Mouse (Mus musculus): Measurements from ENCODE around the gene Bcas1.

Bcas1 gene

DNA sequence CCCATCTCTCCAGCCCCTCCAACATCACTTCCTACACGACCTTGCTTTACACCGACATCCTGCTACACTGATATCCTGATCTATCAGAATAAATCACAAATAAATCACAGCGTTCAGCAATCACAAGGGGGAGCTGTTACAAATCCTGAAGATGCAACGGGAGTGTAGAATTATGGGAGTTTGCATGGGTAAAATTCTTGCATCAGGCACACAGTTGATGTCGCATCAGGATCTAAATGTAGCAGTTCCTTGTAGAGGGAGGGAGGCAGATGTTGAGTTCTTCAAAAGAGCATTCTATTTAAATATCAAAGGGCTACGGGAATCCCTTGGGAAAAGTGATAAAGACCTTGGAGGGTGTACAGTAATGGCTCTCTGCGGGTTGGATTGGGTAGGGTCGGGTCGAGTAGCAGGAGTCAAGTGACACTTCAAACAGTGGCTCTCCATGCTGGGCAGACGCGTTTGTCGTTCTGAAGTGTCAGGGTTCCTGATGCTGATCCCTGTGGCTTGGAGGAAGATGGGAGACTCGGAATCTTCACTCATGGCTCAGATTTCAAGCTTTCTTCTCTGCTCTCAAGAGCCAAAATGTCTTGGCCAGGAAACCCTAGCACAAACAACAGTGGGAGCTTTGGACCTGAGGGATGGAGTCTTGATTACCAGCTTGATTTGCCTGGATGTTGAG is 16.0 kb downstream of the Bcas1 start:
- no peak for DNase-seq

- DNase-seq: no peak
Measured at GRCm38 (mm10) chr2:170410677-170411489, 16.8 kb downstream of the Bcas1 start.

- DNase-seq: no peak
Measured at GRCm38 (mm10) chr2:170406438-170406837, 21.2 kb downstream of the Bcas1 start.

DNA sequence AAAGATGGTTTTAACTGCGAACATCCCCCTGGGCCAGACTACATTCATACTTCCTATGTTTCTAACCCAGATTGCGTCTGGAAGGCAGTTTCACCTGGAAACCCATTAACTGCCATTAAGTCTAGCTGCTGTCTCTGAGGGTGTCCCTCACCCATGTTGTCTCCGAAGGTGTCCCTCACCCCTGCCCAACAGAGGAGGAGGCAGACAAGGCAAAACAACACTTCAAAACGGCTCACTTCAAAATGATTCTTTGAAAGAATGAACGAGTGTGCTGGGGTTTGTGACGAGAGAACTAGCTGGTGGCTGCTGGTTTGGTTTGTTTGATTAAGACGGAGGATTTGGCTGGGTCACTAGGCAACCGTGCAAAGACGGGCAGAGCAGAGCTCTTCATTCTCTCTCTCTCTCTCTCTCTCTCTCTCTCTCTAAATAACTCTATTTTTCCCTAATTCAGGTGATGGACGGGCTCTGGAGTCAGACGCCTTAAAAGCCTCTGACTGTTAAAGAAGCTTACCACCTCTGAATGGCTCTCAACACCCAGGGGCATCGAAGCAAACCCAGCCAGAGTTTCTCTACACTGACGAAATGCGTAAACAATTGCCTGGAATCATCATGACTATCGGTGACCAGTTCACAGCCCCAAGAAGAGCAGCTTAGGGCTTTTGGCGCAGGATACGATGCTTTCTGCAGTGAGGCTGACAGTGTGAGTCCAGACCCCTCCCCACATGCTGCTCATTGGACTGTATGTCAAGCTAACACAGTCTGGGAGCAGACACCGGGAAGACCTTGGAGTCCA is 22.7 kb downstream of the Bcas1 start:
- DNase-seq: no peak

DNA sequence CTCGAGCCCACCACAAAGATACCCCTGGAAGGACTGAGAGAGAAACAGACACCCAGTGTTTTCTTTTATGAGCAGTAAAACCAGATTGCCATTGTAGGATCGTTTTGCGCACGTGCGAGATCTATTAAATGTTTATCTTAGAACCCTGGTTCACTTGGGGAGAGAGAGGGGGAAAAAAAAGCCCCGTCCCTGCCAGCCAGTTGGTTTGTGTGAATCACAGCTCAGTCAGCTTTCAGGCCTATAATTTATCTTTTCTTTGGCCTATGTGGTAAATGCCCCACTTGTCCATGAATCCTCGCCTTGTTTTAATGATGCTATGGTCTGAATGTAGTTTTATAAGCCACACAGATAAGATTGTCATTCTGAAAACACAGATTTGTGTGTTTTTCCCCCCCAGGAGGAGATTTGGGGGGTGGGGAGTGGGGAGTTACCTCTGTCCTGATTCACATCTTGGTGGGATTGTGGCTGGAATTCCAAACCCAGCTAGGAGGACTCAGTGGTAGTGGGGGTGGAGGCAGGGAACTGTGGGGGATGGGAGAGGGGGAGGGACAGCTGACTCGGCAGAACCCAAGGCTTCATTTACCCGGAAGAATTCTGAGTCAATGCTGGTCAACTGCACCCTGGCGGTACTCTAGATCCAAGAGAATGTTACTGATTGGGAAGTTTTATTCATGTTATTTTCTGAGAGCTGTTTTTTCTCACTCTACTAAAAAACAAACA is 23.8 kb downstream of the Bcas1 start:
- DNase-seq: no peak

- peak; percentile 66 for DNase-seq
Measured at GRCm38 (mm10) chr2:170401211-170401799, 26.3 kb downstream of the Bcas1 start.

DNA sequence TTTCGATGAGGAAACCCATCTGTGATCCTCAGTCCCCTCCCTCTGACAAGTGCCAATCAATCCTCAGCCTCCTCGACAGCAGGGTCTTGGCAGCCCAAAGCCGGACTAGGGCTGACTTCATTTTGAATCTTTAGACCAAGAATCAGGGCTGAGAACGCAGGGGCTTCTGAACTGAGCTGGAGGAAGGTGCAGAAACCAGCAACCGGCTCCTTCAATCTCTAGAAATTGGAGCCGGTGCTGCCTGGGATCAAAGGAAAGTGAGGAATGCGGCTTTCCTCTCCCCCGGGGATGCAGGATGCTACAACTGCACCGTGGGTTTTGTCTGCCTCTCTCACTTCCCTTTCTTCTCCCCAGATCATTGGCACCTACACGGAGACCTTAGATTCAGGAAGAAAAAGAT is 27.0 kb downstream of the Bcas1 start:
- no peak for DNase-seq

DNA sequence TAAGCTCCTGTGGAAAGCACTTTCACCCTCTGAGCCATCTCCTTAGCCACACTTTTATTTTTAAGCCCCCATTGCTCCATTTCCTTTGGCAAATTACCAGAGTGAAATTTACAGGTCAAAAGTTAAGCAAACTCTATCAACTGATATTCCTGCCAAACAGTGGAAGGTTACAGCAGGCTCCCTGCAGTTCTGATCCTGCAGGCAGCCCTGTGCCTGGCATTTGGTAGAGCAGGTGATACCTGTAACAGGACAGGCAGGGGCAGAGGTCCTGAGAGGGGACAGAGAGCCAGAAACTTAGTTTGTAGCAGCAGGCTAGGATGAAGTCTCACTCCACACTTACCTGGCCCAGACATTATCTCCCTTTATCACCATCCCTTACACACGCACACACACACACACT is 35.7 kb downstream of the Bcas1 start:
- no peak for DNase-seq

GRCm38 (mm10) chr2:170388320-170388719 is 39.3 kb downstream of the Bcas1 start:
- no peak for DNase-seq

DNA sequence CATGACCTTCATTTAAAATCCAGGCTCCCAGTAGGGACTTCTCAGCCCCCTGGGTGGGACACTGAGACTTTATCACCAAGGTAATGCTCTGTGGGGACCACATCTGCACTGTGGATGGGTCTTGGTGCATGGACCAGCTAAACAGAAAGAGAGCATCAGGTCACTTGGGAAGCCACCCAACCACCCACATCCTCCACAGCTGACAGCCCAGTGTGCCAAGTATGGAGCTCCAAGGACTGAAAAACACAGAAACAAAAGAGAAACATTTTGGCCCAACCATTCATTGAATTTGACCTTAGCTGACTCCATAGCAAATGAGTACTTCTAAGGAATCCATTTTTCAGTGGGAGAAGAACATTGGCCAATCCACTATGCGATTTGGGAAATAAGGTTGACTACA is 42.1 kb downstream of the Bcas1 start:
- DNase-seq: no peak

DNA sequence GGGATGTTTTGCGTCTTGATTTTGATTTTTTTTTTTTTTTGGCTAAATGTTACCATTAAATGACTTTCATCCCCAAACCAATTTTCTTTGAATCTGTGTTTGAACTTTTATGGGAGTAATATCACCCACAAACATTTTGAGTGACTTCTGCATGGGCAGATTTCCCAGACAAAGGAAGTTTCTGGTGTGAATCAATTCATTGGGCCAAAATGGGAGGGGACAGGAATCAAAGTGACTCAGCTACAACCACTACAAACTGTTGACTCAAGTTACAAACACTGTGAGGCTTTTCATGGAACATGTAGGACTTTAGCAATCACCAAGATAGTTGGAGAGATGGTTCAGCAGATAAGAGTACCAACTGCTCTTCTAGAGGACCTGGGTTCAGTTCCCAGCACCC is 42.9 kb downstream of the Bcas1 start:
- DNase-seq: no peak

GRCm38 (mm10) chr2:170373391-170373790 is 54.3 kb downstream of the Bcas1 start:
- DNase-seq: no peak

- DNase-seq: no peak
Measured at GRCm38 (mm10) chr2:170365676-170366075, 62.0 kb downstream of the Bcas1 start.

- DNase-seq: no peak
Measured at GRCm38 (mm10) chr2:170365271-170365670, 62.4 kb downstream of the Bcas1 start.

- DNase-seq: no peak
Measured at GRCm38 (mm10) chr2:170356667-170357374, 70.8 kb downstream of the Bcas1 start.

GRCm38 (mm10) chr2:170354963-170355367 is 72.7 kb downstream of the Bcas1 start:
- DNase-seq: peak; percentile 59

DNA sequence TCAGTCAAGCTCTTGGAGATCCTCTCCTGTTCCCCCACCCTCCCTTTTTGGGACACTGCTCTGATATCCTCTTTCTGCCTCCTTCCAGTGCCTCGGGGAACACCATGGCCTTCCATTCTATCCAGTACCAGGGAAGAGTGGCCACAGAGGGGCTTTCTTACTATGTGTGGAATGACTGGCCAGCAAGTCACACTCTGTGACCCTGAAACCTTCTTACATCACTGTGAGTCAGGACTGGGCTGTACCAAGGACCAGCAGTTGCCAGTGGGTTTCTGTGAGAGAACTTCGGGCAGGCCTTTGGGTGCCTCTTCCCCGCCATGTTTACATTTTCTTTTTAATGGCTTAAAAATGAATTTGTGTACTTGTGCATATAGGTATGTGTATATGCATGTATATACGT is 75.4 kb downstream of the Bcas1 start:
- no peak for DNase-seq

DNA sequence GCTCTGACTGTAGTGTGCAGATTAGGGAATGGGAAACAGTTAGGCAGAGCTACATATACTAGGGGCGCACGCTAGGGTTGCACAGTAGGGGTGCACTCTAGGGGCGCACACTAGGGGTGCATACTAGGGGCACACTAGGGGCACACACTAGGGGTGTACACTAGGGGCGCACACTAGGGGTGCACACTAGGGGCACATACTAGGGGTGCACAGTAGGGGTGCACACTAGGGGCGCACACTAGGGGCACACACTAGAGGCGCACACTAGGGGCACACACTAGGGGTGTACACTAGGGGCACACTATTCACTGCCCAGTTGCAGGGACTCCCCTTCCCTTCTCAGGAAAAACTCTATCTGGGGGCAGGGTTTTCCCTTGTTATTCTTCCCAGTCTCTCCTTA is 75.8 kb downstream of the Bcas1 start:
- DNase-seq: no peak

- no peak for DNase-seq
Measured at GRCm38 (mm10) chr2:170349784-170350183, 77.9 kb downstream of the Bcas1 start.

DNA sequence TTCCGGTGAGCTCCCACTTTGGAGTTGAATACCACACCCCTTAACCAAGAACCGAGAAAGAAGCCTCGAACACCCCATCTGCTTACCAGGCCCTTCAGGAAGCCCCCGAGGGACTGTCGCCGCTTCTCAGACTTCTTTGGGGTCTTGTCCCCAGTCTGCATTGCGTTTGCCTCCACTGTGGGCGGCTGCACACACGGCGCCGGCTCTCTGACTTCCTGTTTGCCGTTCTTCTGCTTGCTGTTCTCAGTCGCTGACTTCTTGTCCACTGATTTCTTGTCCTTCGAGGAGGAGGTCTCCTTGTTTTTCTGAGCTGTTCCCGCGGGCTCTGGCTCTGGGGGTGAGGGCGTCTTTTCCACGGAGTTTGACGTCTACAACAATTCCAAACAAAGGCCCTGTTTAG is 78.5 kb downstream of the Bcas1 start:
- DNase-seq: no peak

GRCm38 (mm10) chr2:170347131-170347765 is 80.4 kb downstream of the Bcas1 start:
- DNase-seq: peak; percentile 45

Data from liver (tissue).